Mouse (Mus musculus) lung, embryonic 14.5 days (tissue): ENCODE data around the gene Gm20388. TPM values are rescaled to one million over a fixed set of nuclear protein-coding genes. Genes with fewer than 3 reads are reported as not detected.

Experiments
- ATAC-seq: fragments of 200-750 bp; cut with Nextera tagmentation; 2 replicates; pipeline ENCODE4 v1.8.0; 2017; ENCODE audit warnings: mild to moderate bottlenecking, moderate TSS enrichment, moderate library complexity; ENCODE audit not compliant: insufficient read depth
- DNase-seq: peaks from one replicate; pipeline ENCODE4 v3.0.0-alpha.2; 2015
- H3K27ac ChIP-seq: fragments of 300-500 bp; sonication (generic); 2 replicates; pipeline ENCODE4 v1.5.1; 2014; ENCODE audit warnings: low read depth, mild to moderate bottlenecking, moderate library complexity
- H3K27me3 ChIP-seq: fragments of 300-500 bp; sonication (generic); 2 replicates; pipeline ENCODE4 v1.6.1; 2014; ENCODE audit warnings: low read length, control low read depth; ENCODE audit not compliant: insufficient read depth
- H3K36me3 ChIP-seq: fragments of 300-500 bp; sonication (generic); 2 replicates; pipeline ENCODE4 v1.6.1; 2014; ENCODE audit warnings: control low read depth; ENCODE audit not compliant: insufficient read depth
- H3K4me1 ChIP-seq: fragments of 300-500 bp; sonication (generic); 2 replicates; pipeline ENCODE4 v1.6.1; 2014; ENCODE audit warnings: antibody characterized with exemption, control low read depth; ENCODE audit not compliant: insufficient read depth
- H3K4me2 ChIP-seq: fragments of 300-500 bp; sonication (generic); 2 replicates; pipeline ENCODE4 v1.6.1; 2014; ENCODE audit warnings: mild to moderate bottlenecking
- H3K4me3 ChIP-seq: fragments of 300-500 bp; sonication (generic); 2 replicates; pipeline ENCODE4 v1.5.1; 2014; ENCODE audit warnings: low read depth, low read length
- H3K9ac ChIP-seq: fragments of 300-500 bp; sonication (generic); 2 replicates; pipeline ENCODE4 v1.6.1; 2014
- H3K9me3 ChIP-seq: fragments of 300-500 bp; sonication (generic); 2 replicates; pipeline ENCODE4 v1.6.1; 2016; ENCODE audit warnings: low read depth, low read length, control low read depth
- CTCF ChIP-seq: IDR thresholded peaks from 2 replicates; pipeline ENCODE4 v1.5.1; 2016; ENCODE audit warnings: antibody characterized with exemption, low read depth
- WGBS: fragments of 180-500 bp; shearing (Covaris S2); extraction: QIAGEN DNeasy Blood & Tissue Kit; methylation state at CpG from one replicate; pipeline ENCODE4 v1.1.7; 2014; 5-methylcytosine and 5-hydroxymethylcytosine counted together
- polyA plus RNA-seq: library from polyadenylated mRNA; unstranded; fragments of >200 nt; fragmentation: Nextera tagmentation; extraction: Ambion mirVana; gene quantifications from 2 replicates; pipeline ENCODE4 v1.2.1, GENCODE M21; 2014

Gm20388 gene
- polyA plus RNA-seq, 1 experiment from 2014 or later, result not detected

DNA sequence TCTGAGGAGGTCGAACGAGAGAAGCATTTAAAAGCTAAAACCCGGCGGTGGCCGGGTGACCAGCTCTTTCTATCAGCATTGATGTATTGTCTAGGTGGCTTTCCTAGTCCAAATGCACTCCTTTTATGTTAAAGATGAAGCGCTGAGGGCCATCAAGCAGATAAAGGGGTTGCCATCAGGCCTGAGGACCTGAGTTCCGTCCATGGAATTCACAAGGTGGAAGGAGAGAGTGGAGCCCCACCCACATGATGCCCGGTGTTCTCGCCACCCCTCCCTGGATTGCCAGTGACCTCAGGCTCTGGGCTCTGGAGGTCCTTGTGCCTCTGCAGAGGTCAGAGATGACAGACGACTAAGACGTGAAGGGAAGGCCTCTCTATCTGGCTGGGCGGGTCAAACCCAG is 1091.3 kb downstream of the Gm20388 start:
- WGBS, result 35% methylated on average over 12 of the region's 12 CpGs

DNA sequence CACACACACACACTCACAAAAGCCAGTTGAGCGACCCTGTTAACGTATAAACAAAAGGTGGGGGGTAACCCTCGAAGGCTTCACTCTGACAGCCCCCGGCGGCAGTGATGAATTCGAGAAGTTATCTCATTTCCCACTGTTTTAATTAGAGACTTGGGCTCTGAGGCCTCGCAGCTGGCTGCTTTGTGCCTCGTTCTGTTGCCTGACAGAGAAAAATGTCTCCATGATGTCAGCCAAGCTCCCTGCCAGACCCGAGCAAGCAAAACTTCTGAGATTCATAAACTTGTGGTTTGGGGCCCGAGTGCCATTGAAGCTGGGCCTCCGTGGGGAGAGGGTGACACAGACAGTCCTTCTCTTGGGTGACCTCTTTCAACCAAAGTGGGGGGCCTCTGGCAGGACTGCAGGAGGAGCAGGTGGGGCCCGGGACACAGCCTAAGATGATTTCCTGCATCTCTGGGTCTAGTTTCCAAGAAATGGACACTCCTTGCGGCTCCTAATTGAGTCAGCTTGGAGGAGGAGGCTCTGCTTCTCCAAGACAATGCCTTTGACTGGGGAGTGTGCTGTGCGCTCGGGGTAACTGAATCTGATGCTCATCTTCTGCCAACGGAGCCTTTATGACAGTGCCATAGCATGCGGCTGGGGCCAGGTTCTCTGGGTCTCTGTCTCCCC is 1092.4 kb downstream of the Gm20388 start:
- no peak overlapping the region for H3K9ac ChIP-seq
- ATAC-seq, result peak; percentile 79
- 21% methylated on average over 17 of the region's 17 CpGs for WGBS

More for the DNA sequence above, 1091.3 kb downstream of the Gm20388 start:
- Histone ChIP-seq H3K4me1 (peaks cover 10% of the 10 kb centered on the region; the same call in 1 of the 2 replicates), H3K4me3 (no peak overlapping the region), H3K4me2 (no peak overlapping the region), H3K27me3 (no peaks in the 10 kb centered on the region), H3K9ac (no peak overlapping the region), H3K9me3 (peaks cover 5% of the 10 kb centered on the region; the same call in 1 of the 2 replicates), H3K27ac (no peak overlapping the region), H3K36me3 (no peaks in the 10 kb centered on the region)
- DNase-seq (no peak), ATAC-seq (no peak)
- TF ChIP-seq CTCF, result no peak

DNA sequence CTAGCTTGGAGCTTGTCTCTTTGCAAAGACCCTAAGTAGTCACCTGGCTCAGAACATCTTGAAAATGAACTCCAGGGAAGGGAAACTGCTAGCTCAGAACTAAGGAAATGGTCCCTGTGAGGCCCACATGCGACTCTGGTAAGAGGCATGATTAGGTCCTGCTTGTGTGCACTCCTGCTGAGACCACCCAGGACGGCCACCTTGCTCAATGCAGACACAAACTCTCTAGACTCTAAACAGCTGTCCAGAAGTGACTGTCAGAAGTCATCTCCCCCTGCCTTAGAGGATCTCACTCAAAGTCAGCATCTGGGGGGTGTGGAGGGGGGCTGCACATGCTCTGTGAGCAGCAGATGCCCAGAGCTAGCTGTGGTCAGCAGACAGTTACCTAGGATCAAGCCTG is 1093.0 kb downstream of the Gm20388 start:
- DNase-seq, result peak; percentile 64
- H3K27me3 ChIP-seq, result no peaks in the 10 kb centered on the region
- WGBS, result 33% methylated on average over 2 of the region's 2 CpGs

More for the DNA sequence above, 1092.4 kb downstream of the Gm20388 start:
- peak overlapping the region; percentile 85 for H3K27ac ChIP-seq
- H3K4me2 ChIP-seq, result peak overlapping the region; percentile 31
- no peak overlapping the region for H3K4me3 ChIP-seq
- peaks cover 10% of the 10 kb centered on the region; the same call in 1 of the 2 replicates for H3K4me1 ChIP-seq
- no peaks in the 10 kb centered on the region for H3K27me3 ChIP-seq
- no peak for TF ChIP-seq CTCF
- DNase-seq, result peak; percentile 93
- H3K9me3 ChIP-seq, result peaks cover 5% of the 10 kb centered on the region; the same call in 1 of the 2 replicates
- H3K36me3 ChIP-seq, result no peaks in the 10 kb centered on the region

DNA sequence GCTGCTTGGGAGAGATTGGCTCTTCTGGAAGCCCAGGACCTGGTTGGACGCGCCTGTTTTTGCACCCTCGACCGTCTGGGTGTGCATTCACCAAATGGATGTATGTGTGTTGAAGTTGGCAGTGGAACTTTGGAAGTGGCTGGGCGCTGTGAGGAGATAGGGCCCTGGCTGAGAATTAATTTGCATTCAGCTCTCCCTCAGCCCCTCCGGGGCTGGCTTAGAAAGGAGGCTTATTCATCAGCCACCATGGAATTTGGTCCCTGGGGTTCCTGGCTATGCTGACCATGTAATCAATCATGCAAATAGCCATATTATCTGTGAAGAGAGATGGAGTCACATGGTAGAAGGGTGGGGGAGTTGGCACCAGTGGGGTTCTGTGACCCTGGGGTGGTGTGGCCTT is 1102.7 kb downstream of the Gm20388 start:
- H3K9ac ChIP-seq, result no peak overlapping the region
- no peaks in the 10 kb centered on the region for H3K4me1 ChIP-seq
- no peak overlapping the region for H3K4me2 ChIP-seq
- no peak overlapping the region for H3K4me3 ChIP-seq
- TF ChIP-seq CTCF, result no peak
- H3K27ac ChIP-seq, result no peak overlapping the region
- no peaks in the 10 kb centered on the region for H3K27me3 ChIP-seq
- DNase-seq, result no peak
- no peak for ATAC-seq
- no peaks in the 10 kb centered on the region for H3K9me3 ChIP-seq
- WGBS, result 63% methylated on average over 6 of the region's 6 CpGs
- H3K36me3 ChIP-seq, result no peaks in the 10 kb centered on the region

More for the DNA sequence above, 1093.0 kb downstream of the Gm20388 start:
- no peak overlapping the region for H3K4me3 ChIP-seq
- H3K4me2 ChIP-seq, result peak overlapping the region; percentile 31
- peaks cover 10% of the 10 kb centered on the region; the same call in 1 of the 2 replicates for H3K4me1 ChIP-seq
- no peak for TF ChIP-seq CTCF
- peaks cover 5% of the 10 kb centered on the region; the same call in 1 of the 2 replicates for H3K9me3 ChIP-seq
- peak; percentile 59 for ATAC-seq
- H3K27ac ChIP-seq, result peak overlapping the region; percentile 85
- no peaks in the 10 kb centered on the region for H3K36me3 ChIP-seq
- no peak overlapping the region for H3K9ac ChIP-seq

DNA sequence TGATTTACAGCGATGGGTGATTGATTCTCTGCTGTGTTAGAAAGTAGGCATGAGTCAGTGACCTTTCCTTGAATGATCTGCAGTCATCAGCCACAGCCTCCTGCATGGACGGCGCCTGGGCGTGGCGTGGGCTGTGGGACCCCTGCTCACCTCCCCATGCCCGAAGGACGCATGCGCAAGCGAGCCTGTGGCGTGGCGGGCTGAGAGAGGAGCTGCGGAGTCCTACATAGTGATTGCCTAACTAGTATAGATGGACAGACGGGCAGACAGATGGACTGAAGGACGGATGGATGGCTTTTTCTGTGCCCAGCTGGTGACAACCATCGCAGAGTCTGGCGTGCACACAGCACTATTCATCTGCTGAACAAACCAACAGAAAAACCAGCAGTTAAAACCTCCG is 1106.0 kb downstream of the Gm20388 start:
- H3K27ac ChIP-seq, result no peak overlapping the region
- TF ChIP-seq CTCF, result no peak
- DNase-seq (peak; percentile 63), ATAC-seq (peak; percentile 63; the same call in 1 of the 2 replicates)
- H3K4me3 ChIP-seq, result peak overlapping the region; percentile 6; the same call in 1 of the 2 replicates
- H3K4me1 ChIP-seq, result no peaks in the 10 kb centered on the region
- WGBS, result 43% methylated on average over 17 of the region's 17 CpGs
- no peaks in the 10 kb centered on the region for H3K36me3 ChIP-seq
- peak overlapping the region; percentile 41 for H3K4me2 ChIP-seq
- H3K9me3 ChIP-seq, result no peaks in the 10 kb centered on the region
- H3K9ac ChIP-seq, result peak overlapping the region; percentile 1; the same call in 1 of the 2 replicates
- no peaks in the 10 kb centered on the region for H3K27me3 ChIP-seq

DNA sequence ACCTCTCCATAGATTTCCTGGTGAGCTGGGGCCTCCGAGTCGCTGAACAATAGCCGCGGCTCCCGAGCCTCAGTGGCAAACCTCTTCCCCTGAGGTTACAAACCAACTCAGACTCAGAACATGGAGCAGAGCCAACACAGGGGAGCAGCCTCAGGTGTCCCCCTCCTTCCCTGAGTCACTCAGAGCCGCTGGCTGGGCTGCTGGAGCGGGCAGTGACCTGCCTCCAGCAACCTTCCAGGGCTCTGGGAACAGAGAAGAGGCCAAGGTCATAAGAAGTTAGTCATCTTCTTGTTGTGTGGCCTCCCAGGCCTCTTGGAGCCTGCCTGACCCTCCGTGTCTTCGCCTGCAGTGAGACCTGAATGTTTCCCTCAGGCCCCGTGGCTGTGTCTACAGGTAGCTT is 1107.6 kb downstream of the Gm20388 start:
- DNase-seq (no peak), ATAC-seq (no peak)
- Histone ChIP-seq H3K36me3 (no peaks in the 10 kb centered on the region), H3K9me3 (no peaks in the 10 kb centered on the region), H3K27ac (no peak overlapping the region), H3K4me2 (no peak overlapping the region), H3K4me1 (no peaks in the 10 kb centered on the region), H3K27me3 (no peaks in the 10 kb centered on the region), H3K9ac (no peak overlapping the region), H3K4me3 (no peak overlapping the region)
- 85% methylated on average over 10 of the region's 10 CpGs for WGBS
- TF ChIP-seq CTCF, result no peak

DNA sequence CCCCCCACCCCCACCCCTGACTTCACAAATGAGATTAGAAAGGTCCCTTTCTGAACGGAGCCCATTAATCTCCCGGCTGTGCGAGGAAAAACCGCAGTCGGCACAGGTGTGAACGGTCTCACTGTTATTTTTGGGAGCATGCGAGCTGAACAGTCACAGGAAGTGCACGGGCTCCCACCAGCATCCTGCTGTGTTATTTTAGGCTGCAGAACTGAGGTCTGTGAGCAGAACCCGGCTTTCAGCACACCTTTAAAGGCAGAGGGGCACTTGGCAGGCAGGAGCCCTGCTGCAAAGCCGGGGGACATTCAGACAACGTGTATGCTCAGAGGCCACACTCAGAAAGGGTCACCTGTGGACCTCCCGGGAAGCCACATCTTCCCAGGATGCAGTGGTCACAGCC is 1110.8 kb downstream of the Gm20388 start:
- WGBS, result 30% methylated on average over 12 of the region's 12 CpGs
- H3K4me1 ChIP-seq, result no peaks in the 10 kb centered on the region
- DNase-seq, result no peak

More for the DNA sequence above, 1110.8 kb downstream of the Gm20388 start:
- no peak for ATAC-seq
- no peak overlapping the region for H3K4me2 ChIP-seq
- H3K27me3 ChIP-seq, result 0 out of 2 replicates have a peak, but pooled peaks cover 3% of the 10 kb centered on the region
- H3K4me3 ChIP-seq, result no peak overlapping the region
- H3K9me3 ChIP-seq, result no peaks in the 10 kb centered on the region
- no peak overlapping the region for H3K9ac ChIP-seq
- no peaks in the 10 kb centered on the region for H3K36me3 ChIP-seq
- no peak overlapping the region for H3K27ac ChIP-seq
- TF ChIP-seq CTCF, result no peak
